Mouse (Mus musculus) urinary bladder, postnatal 14 days (tissue): Measurements from ENCODE around the gene Ifitm6.
"Not testable (repeated sequence)": the region's sequence is repeated elsewhere in the genome, so short reads cannot be mapped to it uniquely, and the experiment has no call there.

Experiments used
- DNase-seq: peaks from one replicate; pipeline ENCODE4 v3.0.0; 2021; ENCODE audit warnings: low spot score

Ifitm6 gene

DNA sequence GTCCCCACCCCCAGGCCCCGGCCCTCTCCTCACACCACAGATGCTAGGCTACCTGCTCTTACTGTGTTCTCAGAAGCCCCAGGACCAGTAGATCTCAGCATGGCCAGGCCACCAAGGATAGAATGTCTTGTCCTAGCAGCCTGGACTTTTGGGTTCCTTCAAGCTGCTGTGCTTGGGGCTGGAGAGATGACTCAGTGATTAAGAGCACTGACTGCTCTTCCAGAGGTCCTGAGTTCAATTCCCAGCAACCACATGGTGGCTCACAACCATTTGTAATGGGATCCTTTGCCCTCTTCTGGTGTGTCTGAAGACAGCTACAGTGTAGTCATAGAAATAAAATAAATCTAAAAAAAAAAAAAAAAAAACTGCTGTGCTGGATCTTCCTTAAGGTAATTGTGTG lies at the start of gene Ifitm6:
Gene Ifitm6, minus strand, starts transcription at position 101 of the 400 bp plus-strand sequence.
- DNase-seq: not testable (repeated sequence)

GRCm38 (mm10) chr7:141064576-141064975 lies 46.9 kb upstream of the Ifitm6 start:
- no peak for DNase-seq

GRCm38 (mm10) chr7:141064175-141064574 lies 46.5 kb upstream of the Ifitm6 start:
- no peak for DNase-seq

- DNase-seq: no peak
Observed at GRCm38 (mm10) chr7:141063353-141063752, 45.6 kb upstream of the Ifitm6 start.

DNA sequence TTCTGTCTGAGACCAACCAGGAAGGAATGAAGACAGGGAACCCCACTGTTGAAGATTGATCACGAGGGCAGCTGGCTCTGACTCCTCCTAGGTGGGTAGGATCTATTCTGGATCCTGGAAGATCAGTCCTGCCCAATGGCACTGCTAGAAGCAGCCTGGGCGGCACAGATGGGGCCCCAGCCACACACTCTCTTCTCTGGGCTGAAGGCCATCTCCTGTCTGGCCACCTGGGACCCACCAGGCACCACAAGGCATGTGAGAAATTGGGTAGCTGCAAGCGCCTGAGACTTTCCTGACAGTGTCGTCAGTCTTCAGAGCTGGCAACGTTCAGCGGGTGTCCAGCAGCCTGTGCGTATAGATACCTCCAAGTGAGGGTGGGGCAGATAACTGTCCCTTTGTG lies 44.8 kb upstream of the Ifitm6 start:
- no peak for DNase-seq

DNA sequence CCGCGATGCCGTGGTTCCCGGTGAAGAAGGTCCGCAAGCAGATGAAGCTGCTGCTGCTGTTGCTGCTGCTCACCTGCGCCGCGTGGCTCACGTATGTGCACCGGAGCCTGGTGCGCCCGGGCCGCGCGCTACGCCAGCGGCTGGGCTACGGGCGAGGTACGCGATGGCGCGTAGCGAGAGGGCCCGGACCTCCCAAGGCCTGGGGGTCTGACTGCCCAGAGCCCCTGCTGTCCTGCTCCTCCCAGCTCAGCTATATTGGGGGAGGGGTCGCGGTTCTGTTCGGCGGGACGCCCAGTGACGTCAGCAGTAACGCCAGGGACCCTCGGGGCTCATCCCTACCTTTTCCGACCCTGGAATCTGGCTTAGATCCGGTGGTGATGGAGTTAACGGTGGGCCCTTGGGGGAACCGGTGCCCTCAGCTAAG lies 43.6 kb upstream of the Ifitm6 start:
- no peak for DNase-seq

- peak; percentile 76 for DNase-seq
Observed at GRCm38 (mm10) chr7:141060426-141061242, 42.9 kb upstream of the Ifitm6 start, which contains the start of gene B4galnt4. B4galnt4 (plus strand) TSS chr7:141061104.

GRCm38 (mm10) chr7:141059929-141060328 lies 42.2 kb upstream of the Ifitm6 start:
- no peak for DNase-seq

- DNase-seq: no peak
Observed at GRCm38 (mm10) chr7:141058601-141059341, 41.0 kb upstream of the Ifitm6 start.

- no peak for DNase-seq
Observed at GRCm38 (mm10) chr7:141057541-141057940, 39.8 kb upstream of the Ifitm6 start.

GRCm38 (mm10) chr7:141056976-141057375 lies 39.3 kb upstream of the Ifitm6 start:
- no peak for DNase-seq

DNA sequence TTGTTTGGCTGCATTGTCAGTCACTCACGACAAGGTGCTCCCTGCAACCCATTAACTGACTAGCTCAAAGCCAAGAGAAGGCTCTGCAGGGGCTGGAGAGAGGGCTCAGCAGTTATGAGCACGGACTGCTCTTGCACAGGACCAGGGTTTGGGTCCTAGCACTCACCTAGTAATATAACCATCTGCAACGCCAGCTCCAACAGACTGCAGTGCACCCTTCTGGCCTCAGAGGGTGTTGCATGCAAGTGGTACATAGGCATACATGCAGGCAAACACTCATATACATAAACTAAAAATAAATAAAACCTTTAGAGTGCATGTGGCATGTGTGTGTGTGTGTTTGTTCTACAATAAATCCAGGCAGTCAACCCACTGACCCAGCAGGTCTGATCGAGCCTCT lies 38.1 kb upstream of the Ifitm6 start:
- no peak for DNase-seq

DNA sequence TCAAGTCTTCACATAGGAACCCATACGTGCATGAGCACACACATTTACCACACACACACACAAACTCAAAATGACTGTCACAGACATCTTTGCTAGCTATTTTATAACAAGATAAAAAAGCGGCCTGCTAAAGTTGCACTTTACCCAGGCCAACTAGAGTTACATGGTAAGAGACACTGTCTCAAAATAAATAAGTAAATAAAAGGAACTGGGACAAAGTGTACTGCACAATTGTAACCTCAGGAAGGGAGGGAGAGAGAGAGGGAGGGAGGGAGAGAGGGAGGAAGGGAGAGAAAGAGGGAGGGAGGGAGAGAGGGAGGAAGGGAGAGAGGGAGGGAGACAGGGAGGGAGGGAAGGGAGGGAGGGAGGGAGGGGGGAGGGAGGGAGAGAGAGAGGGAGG lies 34.7 kb upstream of the Ifitm6 start:
- DNase-seq: no peak

DNA sequence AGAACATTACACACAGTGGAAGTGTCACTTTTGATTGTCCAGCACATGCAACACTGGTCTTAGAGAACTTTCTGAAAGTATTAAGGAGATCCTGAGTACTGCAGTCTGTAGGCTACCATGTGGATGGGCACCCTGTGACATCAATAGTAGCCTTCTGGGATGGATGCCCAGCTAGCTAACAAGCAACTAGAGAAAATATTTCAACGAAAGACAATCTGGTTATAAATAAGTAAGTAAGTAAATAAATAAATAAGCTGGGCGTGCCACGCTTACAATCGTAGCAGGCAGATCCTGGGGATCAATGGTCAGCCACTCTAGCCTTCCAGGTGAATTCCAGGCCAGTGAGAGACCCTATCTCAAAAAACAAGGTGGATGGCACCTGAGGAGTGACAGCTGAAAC lies 34.3 kb upstream of the Ifitm6 start:
- no peak for DNase-seq

DNA sequence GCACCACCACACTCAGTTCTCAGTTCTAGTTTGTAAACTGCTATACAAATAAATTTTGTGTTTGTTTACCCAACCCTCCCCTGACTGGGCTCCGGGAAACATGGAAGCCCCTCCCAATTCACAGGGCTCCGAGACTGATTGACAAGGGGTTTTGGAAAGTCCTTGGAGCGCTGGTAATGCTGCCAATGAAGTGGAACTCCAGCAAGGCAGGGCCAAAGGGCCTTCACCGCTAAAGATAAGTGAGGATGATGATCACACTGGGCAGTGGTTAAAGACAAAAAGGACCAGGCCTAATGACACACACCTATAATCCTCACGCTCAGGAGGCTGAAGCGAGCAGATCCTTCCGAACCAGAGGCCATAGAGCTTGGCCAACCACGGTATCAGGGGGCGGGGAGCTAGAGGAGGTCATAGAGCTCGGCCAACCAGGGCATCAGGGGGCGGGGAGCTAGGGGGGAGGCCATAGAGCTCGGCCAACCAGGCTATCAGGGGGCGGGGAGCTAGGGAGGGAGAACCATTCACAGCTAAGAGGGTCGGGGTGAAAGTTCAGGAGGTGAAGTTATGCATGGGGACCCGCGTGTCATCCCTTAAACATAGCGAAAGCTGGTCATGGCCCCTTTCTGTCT lies 33.4 kb upstream of the Ifitm6 start:
- DNase-seq: no peak

- no peak for DNase-seq
Observed at GRCm38 (mm10) chr7:141049326-141049725, 31.6 kb upstream of the Ifitm6 start.

DNA sequence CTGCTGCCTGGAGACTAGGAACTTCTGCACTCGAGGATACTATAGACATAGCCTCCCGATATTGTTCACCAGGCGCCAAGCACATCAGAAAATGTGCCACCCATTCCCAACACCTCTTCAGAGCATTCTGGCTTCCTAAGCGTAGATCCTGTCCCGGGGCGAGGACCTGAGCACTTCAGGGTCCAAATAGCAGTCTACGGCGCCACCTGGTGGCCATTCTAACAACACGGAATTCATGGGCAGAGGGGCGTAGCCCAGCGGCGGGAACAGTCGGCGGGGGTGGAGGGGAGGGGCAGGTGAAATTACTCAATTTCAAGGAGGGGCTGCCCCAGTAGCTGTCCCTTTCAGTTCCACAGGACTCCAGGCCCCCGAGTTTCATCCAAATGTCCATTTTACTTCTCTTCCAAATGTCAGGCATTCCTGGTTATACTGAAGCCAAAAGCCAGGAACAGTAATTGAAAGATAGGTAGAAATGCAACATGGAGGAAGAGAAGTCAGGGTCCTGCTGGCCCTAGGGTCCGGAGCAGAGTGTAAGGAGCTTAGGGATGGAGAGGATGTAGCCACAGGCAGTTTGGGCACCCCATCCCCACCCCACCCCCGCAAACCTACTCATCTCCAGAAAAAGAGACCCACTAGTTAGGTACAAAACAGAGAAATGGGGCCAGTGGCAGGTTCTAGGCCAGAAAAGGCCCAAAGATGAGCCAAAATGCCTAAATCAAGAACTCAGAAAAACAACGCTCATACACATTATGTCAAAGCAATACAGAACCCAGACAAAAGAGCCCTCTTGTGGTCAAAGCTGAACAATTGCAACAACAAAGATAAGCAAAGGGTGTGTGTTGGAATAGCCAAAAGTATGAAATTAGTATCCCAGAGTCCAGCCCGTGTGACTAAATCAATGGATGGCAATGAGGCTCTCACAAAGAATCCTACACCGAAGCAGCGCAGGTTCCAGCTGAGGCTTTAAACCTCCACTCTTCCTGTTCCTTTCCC lies 30.8 kb upstream of the Ifitm6 start:
- peak; percentile 94 for DNase-seq

DNA sequence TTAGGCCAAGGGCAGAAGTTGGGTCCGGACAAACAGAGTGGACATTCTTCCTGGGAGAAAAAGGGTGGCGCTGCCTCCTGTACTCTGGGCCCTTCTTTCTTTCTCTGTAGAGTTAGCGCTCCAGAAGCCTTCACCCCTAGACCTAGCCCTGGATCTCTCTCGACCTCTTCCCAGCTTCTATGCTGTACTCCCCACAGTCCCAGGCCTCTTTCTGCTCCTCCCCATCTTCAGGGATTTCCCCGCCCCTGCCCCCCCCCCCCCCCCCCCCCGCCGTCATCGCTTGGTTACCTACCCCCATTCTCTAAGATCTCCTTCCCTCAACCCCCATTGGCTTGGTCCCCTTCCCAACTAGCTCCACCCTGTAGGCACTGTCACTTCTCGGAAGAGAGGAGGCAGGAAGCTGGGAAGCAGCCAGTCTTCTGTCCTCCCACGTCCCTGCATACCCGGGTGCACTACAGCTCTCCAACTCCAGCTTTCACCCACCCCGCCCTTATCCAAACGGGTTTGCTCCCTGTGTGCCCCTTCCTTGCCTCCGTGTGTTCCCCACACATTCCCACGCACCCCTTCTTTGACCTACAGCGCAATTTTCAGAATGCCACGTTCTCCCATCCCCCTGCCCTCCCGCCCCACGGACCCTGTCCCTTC lies 30.0 kb upstream of the Ifitm6 start:
- DNase-seq: peak; percentile 84

GRCm38 (mm10) chr7:141046931-141047580 lies 29.3 kb upstream of the Ifitm6 start:
- no peak for DNase-seq

GRCm38 (mm10) chr7:141042539-141042938 lies 24.8 kb upstream of the Ifitm6 start:
- no peak for DNase-seq
